Mouse (Mus musculus) heart, adult 11 months (tissue): ENCODE results near the gene Gsk3b.
"Not testable (repeated sequence)": the region's sequence is repeated elsewhere in the genome, so short reads cannot be mapped to it uniquely, and the experiment has no call there.

Source experiments
- DNase-seq: peaks from one replicate; pipeline ENCODE4 v3.0.0; 2022

Gene Gsk3b

DNA sequence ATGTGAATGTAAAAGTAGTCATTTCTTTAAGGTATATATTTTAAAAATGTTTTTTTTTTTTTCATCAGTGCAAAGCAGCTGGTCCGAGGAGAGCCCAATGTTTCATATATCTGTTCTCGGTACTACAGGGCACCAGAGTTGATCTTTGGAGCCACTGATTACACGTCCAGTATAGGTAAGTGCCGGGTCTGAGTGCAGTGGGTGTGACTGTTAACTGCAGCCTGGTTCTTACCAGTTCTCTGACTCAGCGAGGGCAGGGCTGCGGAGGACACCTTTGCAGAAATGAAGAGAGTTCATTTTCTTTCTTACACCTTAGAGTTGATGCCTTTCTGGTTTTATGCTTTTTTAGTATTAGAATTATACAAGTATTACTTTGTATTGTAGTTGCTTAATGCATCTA lies 102.7 kb downstream of the Gsk3b start:
- peak; percentile 12 for DNase-seq

GRCm38 (mm10) chr16:38192640-38193039 lies 103.8 kb downstream of the Gsk3b start:
- no peak for DNase-seq

- no peak for DNase-seq
These were observed 108.5 kb downstream of the Gsk3b start for GRCm38 (mm10) chr16:38197299-38197698.

- DNase-seq = peak; percentile 23
These were observed 116.5 kb downstream of the Gsk3b start for GRCm38 (mm10) chr16:38205272-38205671.

- DNase-seq = not testable (repeated sequence)
These were observed 133.7 kb downstream of the Gsk3b start for GRCm38 (mm10) chr16:38222491-38222890.

GRCm38 (mm10) chr16:38236936-38237585 lies 148.3 kb downstream of the Gsk3b start:
- DNase-seq = no peak

GRCm38 (mm10) chr16:38239729-38240128 lies 150.9 kb downstream of the Gsk3b start:
- DNase-seq = peak; percentile 92

- no peak for DNase-seq
These were observed 151.4 kb downstream of the Gsk3b start for GRCm38 (mm10) chr16:38240167-38240566.

DNA sequence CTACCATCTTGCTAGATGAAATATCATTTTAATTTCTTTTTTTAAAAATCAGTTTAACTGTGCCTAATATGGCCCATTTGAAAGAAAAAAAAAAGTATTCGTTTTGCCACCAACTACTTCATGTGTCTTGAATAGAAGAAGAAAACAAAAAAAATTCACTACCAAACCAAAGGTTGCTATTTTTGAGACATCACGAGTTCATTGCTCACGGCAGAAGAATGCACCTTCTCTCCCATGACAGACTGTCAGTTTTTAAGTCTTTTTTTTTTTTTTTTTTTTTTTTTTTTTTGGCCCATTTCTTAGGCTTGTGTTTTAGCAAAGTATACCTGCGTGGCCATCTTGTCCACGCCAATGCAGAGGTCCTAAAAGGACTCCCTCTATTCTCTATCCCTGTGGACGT lies 155.3 kb downstream of the Gsk3b start:
- DNase-seq = peak; percentile 35

- peak; percentile 56 for DNase-seq
These were observed 156.6 kb downstream of the Gsk3b start for GRCm38 (mm10) chr16:38245379-38245778.

- peak; percentile 24 for DNase-seq
These were observed 157.2 kb downstream of the Gsk3b start for GRCm38 (mm10) chr16:38245849-38246585.

DNA sequence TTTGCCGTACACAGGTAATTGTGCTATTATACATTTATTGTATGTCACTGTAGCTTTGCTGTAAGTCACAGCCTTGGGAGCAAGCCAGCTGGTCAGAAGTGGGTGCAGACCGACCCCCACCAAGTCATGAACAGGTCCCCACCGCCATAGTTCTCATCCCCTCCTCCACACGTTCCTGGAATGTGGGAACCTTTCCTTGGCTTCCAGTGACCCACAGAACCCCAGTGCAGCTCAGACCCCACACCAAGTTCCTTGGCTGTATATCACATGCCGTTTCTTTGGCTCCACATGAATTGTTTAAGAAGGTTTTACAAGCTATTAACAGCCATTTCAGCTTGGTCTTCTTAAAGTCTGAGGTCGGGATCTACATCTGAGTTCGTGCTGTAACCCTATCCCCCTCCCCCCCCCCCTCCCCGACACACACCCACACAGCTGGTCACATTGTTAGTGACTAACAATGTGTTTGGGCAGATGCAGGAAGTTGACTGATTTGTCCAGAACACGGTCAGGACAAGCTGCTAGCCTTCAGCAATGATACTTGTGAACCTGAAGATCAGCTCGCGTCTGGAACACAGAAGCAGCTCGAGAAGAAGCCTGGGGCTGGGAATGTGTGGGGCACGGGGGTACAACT lies 159.6 kb downstream of the Gsk3b start:
- DNase-seq = peak; percentile 93

DNA sequence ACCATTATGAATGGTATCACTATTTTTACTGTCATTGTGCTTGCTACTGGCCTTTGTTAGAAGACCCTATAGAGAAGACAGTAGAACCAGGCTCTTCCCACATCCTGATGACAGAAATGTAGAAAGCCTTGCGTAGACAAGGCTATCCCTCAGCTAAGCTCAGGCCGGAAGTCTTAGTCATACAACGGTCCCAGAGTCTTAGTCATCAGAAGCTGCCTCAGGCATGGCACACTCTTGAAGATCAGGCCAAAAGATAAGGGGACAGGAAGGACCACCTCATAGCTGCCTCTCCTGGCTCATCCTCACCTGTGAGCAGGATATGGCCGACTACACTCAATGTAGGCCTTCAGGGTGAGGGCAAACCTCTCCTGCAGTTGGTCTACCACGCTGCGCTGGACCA lies 161.7 kb downstream of the Gsk3b start:
- peak; percentile 52 for DNase-seq

GRCm38 (mm10) chr16:38254001-38254400 lies 165.2 kb downstream of the Gsk3b start:
- peak; percentile 86 for DNase-seq

- DNase-seq = peak; percentile 46
These were observed 166.3 kb downstream of the Gsk3b start for GRCm38 (mm10) chr16:38255107-38255506.

- DNase-seq = peak; percentile 83
These were observed 167.1 kb downstream of the Gsk3b start for GRCm38 (mm10) chr16:38255927-38256326.

- DNase-seq = peak; percentile 64
These were observed 182.8 kb downstream of the Gsk3b start for GRCm38 (mm10) chr16:38271601-38272000.

DNA sequence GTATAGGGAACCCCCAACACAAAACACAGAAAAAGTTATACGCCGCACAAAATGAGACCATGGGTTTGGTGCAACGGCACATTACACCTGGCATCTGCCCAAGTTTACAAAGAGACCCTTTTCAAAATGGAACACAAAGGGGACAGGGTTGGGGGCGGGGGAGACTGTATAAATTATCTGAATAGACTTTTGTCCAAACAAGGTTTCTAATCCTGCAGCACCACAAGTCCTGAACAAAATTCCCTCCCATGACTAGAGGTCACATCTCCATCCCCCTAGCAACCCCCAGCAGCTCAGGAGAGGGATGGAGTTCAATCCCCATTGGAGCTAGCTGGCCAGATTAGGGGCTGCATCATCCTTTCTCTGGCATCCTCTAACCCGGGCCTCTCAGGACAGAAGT lies 183.7 kb downstream of the Gsk3b start:
- no peak for DNase-seq

GRCm38 (mm10) chr16:38274737-38275136 lies 185.9 kb downstream of the Gsk3b start:
- DNase-seq = no peak

- DNase-seq = no peak
These were observed 191.0 kb downstream of the Gsk3b start for GRCm38 (mm10) chr16:38279794-38280193.

- peak; percentile 55 for DNase-seq
These were observed 192.2 kb downstream of the Gsk3b start for GRCm38 (mm10) chr16:38280951-38281350.

- DNase-seq = peak; percentile 66
These were observed 193.9 kb downstream of the Gsk3b start for GRCm38 (mm10) chr16:38282559-38283160.

DNA sequence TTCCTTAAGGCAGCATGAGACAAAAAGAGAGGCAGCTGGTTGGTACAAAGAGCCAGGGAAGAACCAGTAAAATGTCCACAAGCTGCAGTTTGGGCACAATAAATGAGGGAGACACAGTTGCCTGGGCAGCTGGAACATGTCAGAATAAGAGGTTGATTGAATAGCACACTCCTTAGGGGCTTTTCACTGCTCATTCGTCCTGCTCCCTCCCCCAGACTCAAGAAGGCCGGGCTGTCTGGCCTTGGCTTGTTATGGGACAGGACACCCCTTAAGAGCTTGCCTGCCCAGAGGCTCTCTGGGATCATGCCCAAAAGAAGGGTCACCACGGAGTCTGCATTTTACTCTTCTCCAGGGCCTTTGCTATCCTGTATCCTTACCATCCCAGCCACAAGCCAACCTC lies 194.5 kb downstream of the Gsk3b start:
- DNase-seq = peak; percentile 45

DNA sequence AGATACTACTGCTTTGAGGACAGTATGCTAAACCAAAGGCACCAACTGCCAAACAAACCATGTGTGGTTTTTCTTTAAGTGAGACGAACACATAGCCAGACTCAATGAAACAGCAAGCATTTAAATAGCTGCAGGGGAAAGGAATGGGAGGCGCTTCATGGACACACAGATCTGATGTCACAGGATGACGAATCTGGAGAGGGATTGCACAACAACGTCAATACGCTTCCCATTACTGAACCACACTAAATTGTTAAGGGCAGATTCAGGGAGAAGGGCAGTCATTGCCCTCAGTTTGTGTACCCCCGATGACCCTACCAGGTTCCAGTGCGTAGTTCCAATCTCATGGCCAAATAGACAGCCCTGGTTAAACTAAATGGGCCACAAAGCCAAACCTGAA lies 197.0 kb downstream of the Gsk3b start:
- peak; percentile 61 for DNase-seq
